Mouse (Mus musculus) heart, postnatal 36 days (tissue): ENCODE data around the gene Fastk. TPM values are rescaled to one million over a fixed set of nuclear protein-coding genes. Genes with fewer than 3 reads are reported as not detected.

Experiments used
- DNase-seq, 2 experiments: peaks; one replicate each; pipeline ENCODE4 v3.0.0; 2021 to 2022
- intact Hi-C: fragments of 180-260 bp; cut with DNase I; formaldehyde crosslinking; loops from one replicate; pipeline ENCODE4 v1.15.1; 2025
- total RNA-seq, 2 experiments: library from RNA; stranded (reverse); gene quantifications; 2 replicates each; pipeline ENCODE4 v1.2.3; 2021

Gene Fastk
- total RNA-seq, 2 experiments from 2014 or later = 288 to 310 TPM

- intact Hi-C loops = loop anchor here (2.0 to 5.0 kb wide), 2 partner anchors 27 to 152 kb away; partner anchors contain the start of genes Abcf2 and Agap3
- DNase-seq = no peak
Observed at GRCm38 (mm10) chr5:24425421-24426036, 19.6 kb downstream of the Fastk start.

- intact Hi-C loops = loop anchor here (2.0 to 5.0 kb wide), 2 partner anchors 28 to 152 kb away; partner anchors contain the start of genes Abcf2 and Agap3
- DNase-seq = peak; percentile 81 to 89
Observed at GRCm38 (mm10) chr5:24424861-24425411, 20.2 kb downstream of the Fastk start.

GRCm38 (mm10) chr5:24424004-24424781, 20.9 kb downstream of the Fastk start:
- intact Hi-C loops = loop anchor here (2.0 kb wide), 1 partner anchor 29 kb away; the partner anchor contains the start of gene Agap3
- peak in 1 of 2 experiments; percentile 61 for DNase-seq

GRCm38 (mm10) chr5:24423129-24424003, 21.7 kb downstream of the Fastk start, which contains the start of the genes Cdk5 and Slc4a2:
Gene Cdk5 (minus strand): TSS chr5:24423530.
Gene Slc4a2 (plus strand): TSS chr5:24423837.
- intact Hi-C loops = loop anchor here (2.0 kb wide), 2 partner anchors 27 to 29 kb away; partner anchors contain the start of gene Agap3

GRCm38 (mm10) chr5:24420381-24420780, 24.7 kb downstream of the Fastk start:
- intact Hi-C loops = no loop called here
- DNase-seq = no peak

More at GRCm38 (mm10) chr5:24423129-24424003, 21.7 kb downstream of the Fastk start, which contains the start of the genes Cdk5 and Slc4a2:
- peak; percentile 94 to 96 for DNase-seq

- intact Hi-C loops = no loop called here
- DNase-seq = no peak
Observed at GRCm38 (mm10) chr5:24417587-24417986, 27.5 kb downstream of the Fastk start.

- DNase-seq = peak; percentile 64 to 70
- intact Hi-C loops = loop anchor here (1.0 kb wide), 1 partner anchor 54 kb away; no protein-coding TSS in a partner anchor
Observed at GRCm38 (mm10) chr5:24416222-24416736, 28.8 kb downstream of the Fastk start.

GRCm38 (mm10) chr5:24413938-24414337, 31.1 kb downstream of the Fastk start:
- DNase-seq = no peak
- intact Hi-C loops = no loop called here

GRCm38 (mm10) chr5:24413042-24413693, 31.9 kb downstream of the Fastk start, which contains the start of gene Asic3:
Gene Asic3 (plus strand): TSS chr5:24413392.
- intact Hi-C loops = no loop called here
- DNase-seq = no peak

GRCm38 (mm10) chr5:24412063-24412462, 33.0 kb downstream of the Fastk start:
- intact Hi-C loops = no loop called here
- no peak for DNase-seq

GRCm38 (mm10) chr5:24409466-24409865, 35.6 kb downstream of the Fastk start:
- DNase-seq = no peak
- intact Hi-C loops = no loop called here

- DNase-seq = no peak
- intact Hi-C loops = no loop called here
Observed at GRCm38 (mm10) chr5:24408651-24409050, 36.4 kb downstream of the Fastk start.

GRCm38 (mm10) chr5:24405389-24405876, 39.7 kb downstream of the Fastk start:
- intact Hi-C loops = no loop called here

GRCm38 (mm10) chr5:24404594-24405360, 40.3 kb downstream of the Fastk start:
- no peak for DNase-seq
- intact Hi-C loops = no loop called here

More at GRCm38 (mm10) chr5:24405389-24405876, 39.7 kb downstream of the Fastk start:
- DNase-seq = no peak

- DNase-seq = no peak
- intact Hi-C loops = no loop called here
Observed at GRCm38 (mm10) chr5:24401969-24402368, 43.1 kb downstream of the Fastk start.

GRCm38 (mm10) chr5:24400911-24401605, 44.0 kb downstream of the Fastk start:
- DNase-seq = no peak
- intact Hi-C loops = no loop called here

GRCm38 (mm10) chr5:24400362-24400761, 44.7 kb downstream of the Fastk start:
- DNase-seq = no peak
- intact Hi-C loops = no loop called here

GRCm38 (mm10) chr5:24399686-24400085, 45.4 kb downstream of the Fastk start:
- DNase-seq = no peak
- intact Hi-C loops = no loop called here
